Mouse (Mus musculus): ENCODE data around the gene Zeb2.

The Zeb2 gene

DNA sequence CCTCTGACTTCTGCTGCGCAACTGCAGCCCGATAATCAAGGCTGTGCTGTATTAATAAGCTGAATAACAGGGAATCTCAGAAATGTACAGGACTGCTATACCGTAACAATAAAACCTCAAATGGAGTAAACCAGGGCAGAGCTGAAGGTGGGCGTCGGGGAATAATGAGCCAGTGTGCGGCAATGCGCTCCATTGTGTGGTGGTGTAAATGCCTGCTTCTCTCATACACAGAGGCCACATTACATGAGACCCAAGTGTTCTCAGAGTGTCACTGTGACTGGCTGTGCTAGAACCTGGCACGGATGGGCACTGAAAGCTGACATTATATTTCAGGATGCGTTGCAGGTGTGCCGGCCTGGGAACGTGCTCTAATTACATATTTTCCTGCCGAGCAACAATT lies 58.2 kb downstream of the Zeb2 start:
- DNase-seq = no peak

DNA sequence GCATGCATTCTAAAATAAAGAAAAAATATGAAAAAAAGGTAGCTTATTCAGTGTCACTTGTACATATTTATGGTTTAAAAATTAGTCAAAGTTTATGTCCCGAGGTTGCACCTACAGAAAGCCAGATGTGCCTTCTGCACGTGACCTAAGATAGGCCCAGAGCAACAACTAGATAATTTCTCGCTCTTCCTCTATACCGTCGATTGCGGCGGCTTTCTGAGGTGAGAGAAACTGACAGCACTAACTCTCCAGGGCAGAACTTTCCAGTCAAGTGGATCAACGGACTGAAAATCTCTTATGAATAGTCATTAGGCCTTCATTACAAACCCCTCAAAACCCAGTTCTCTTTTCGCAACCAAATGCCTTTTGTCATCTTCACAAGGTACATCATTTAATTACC lies 59.0 kb downstream of the Zeb2 start:
- no peak for DNase-seq

DNA sequence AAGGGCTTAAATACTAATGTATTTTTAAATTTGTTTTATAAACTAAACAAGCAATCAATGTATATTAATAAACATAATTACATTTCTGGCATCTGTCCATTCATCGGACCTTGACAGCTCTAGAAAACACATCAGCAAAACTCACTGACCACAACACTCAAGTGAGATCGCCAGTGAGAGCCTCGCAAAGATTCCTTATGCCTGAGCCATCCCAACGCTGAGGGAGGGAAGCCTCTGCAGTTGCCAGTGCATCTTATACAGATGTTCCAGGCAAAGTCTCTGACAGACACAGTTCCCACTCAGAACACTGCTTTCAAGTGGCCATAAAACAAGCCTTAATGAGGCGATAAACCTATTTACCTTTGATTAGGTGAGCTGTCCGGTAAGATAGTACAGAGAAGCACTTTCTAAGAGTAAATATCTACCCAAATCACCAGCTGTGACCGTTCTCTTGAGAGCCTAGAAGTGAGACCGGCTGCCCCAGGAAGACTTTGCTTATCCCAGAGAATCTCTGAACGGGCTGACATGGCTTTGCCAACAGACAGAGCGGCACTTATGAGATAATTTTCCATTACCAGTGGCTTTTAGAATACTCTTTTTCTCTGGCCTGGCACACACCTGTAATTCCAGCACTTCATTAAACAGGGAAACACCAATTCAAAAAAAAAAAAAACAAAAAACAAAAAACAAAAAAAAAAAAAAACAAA lies 60.2 kb downstream of the Zeb2 start:
- DNase-seq = no peak

DNA sequence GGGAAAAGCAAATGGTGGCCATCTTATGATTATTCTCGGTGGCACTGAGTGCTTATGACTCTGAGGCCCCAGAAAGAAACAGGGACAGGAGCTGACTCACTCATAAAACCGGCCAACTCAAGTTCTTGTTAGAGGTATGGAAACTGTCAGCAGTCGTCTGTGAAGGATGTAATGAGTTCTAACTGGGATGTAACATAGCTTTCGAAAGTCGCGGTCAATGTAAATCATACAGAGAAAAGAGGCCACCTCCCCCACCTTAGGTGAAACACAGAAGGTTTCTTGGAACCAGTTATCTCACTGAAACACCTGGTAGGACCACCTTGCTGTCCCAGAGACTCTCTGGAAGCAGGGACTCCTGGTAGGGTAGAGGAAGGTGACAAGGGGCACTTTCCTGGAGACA lies 61.3 kb downstream of the Zeb2 start:
- no peak for DNase-seq

DNA sequence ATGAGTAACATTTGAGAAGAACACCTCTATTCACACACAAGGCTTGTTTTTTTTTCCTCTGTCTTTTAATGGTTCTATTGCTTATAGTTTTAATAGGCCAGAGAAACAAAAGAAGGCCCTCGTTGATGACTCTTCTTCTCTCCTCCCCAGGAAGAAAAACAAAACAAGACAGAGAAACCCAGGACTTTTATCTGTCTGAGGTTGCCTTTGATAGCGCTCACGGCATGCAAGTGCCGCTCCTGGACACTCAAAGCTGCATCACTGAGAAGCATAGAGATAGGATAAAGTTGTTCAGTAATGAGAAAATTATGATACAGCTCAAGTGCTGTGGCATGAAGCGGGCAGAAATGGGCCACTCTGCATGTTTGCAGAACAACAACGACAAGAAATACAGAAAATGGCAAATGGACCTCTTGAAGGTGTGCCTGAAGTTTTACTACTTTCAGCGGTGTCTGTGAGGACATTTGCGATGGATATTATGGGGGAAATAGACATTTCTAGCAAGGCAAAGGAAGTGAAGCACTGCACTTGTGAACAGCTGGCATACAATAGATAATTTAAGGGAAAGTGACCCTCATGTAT lies 62.1 kb downstream of the Zeb2 start:
- no peak for DNase-seq

DNA sequence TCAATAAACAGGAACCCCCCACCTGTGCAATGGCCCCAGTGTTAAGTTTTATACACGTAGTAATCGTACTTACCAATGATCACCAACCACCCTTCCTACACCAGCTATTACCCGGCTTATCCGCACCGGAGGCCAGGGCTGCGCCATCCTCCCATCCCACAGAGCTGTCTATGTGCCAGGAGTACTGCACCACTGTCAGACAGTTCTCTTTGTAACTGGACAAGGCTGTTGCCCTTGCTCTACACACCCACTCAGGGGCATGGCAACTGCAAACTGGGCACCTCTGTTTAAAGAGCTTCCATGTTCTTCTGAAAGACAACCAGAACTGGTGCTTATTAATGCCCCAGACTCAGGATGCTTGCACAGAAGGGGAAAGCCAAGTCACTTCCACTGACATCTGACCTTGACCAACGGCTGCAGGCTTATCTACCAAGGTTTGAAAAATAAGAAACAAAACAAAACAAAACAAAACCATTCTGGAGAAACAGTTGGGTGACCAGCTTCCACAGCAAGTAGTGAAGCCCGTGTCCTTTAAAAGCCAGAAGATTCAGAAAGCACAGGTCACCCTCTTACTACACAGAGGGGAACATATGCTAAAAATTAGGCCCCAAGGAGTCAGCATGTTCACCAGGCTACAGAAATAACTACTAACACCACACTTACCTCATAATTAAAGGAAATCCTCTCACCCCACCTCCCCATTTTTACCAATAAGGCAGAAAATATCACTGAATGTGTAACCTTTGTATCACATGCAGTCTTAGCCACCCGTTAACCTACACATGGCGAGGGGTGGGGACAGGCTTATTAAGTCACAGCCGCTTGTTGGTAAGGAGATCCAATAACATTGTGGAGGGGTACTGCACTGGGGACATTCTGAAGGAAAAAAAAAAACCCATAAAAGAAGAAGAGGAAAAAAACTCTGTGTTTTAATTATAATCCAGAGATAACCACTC lies 62.8 kb downstream of the Zeb2 start:
- DNase-seq = no peak

DNA sequence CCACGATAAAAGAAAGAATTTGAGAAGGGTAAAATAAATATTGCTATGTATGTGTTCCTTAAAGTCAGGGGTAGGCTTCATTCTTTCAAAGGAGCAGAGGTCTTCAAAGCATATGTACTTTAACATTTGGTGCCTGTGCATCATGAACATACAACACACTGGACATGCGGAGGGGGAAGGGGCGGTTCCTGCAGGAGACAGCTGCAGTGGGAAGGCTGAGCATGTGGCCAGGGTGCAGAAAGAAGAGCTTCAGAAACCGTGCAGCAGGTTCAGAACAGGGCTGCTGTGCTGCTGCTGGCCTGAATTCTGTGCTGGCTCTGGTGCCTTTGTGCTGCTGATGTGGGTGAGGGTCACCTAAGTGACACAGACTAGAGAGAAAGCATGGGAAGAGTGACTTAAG lies 64.6 kb downstream of the Zeb2 start:
- DNase-seq = no peak

DNA sequence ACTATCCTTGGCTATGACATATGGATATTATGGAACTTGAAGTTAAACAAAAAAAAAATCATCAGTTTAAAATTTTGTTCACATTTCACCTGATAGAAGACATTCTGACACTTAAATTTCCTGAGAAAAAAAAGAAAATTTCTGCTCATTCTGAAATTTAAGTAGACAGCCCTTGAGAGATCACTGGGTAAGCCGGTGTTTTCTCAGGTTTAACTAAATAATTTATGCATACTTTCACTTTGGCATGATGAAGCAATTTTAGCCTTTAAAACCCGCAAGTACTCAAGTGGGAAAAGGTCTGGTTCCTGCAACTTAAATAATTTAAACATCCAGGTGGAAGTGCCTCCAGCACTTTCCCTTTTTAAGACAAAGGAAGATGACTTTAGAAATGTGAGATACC lies 65.9 kb downstream of the Zeb2 start:
- no peak for DNase-seq

DNA sequence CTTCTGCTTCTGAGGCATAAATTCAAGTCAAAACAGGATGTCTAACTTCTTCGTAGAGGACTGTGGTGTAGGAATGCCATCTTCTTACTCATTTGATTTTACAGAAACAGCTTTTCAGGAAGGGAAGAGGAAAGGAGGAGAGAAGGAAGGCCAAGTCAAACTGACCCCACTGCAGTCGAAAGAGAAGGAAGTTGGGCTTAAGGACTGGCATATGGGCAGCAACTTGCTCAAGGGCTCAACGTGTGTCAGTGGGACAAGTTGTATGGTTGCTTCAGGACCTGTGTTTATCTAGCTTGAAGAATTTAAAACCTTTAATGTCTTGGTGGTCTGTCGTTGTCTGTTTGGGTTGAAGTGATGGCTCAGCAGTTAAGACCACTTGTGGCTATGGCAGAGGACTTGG lies 67.3 kb downstream of the Zeb2 start:
- DNase-seq = no peak

DNA sequence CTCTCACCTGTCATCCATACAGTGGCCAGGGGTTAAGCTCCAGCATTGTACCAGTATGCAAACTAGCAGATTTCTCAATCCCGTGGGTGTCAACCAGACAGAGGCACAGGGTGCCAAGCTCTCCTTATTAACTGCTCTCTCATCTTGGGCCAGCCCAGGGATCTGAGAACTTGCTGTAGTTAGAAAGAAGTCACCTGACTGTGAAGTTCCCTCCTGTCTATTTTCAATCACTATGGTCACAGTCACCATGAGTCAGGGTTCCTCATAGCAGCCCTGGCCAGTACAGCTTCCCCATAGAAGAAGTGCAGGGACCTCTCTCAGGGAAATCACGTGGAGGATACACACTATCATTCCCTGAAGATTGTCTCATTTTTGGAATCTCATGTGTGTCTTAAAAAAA lies 67.9 kb downstream of the Zeb2 start:
- no peak for DNase-seq

DNA sequence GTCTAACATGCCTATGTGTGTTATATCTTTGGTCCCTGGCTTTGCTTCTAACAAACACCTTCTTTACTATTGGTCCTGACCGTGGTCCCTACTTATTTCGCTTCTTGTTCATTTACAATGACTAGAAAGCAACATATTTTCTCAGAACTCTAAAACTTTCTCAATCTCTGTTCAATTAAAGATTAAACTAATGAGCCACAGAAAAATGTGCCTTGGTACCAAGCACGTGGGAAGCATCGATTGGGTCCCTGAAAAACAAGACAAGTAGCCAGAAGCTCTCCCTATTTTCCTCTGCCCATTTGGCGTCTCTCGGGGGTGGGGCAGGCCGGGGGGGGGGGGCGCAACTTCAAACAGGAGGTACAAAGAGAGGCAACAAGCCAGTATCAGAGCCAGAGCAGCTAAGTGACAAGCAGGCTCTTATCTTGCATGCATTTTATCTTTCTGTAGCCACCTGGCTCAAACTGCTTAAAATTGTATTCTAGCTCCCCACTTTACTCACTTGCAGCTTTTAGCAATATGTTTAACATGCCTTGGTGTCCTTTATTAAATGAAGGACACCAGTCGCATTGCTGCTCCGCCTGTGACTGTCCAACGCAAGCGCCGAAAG lies 76.4 kb downstream of the Zeb2 start:
- no peak for DNase-seq

DNA sequence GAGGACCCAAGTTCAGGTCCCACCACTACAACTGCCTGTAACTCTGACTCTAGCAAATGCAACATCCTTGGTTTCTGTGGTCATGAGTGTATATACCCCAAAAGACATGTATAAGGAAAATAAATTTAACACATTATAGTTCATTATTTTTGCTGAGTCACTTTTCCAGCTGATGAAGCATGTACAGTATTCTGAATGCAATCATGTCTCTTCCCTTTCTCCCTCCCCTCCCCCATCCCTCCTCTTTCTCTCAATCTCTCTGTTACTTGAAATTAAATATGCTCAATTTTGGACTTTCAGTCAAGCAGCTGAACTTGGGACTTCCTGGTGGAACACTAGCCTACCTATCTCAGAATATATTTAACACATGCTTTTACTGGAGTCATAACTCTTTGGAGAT lies 77.7 kb downstream of the Zeb2 start:
- DNase-seq = no peak

DNA sequence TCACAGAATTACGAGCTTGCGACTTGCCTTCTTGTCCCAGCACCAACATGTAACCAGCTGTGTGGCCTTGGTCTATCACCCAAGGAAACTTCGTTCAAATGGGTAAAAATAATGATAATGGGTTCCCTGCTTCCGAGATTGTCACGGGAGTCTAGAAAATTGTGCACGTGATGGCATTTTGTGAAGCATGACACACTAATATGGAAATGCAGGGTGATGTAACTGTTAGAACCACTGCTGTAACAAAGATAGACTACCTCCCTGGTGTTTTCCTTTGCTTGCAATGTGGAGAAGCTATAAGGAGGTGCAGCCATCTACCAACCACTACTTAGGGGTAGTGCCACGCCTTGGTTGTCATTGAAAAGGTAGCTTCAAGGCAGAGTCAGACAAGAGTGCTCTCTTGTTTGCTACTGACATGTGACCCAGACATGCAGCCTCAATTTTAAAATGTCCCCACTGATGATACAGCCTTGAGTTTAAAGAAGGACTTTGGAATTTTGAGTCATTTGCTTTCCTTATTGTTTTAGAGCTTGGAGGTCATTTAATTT lies 89.0 kb downstream of the Zeb2 start:
- no peak for DNase-seq

DNA sequence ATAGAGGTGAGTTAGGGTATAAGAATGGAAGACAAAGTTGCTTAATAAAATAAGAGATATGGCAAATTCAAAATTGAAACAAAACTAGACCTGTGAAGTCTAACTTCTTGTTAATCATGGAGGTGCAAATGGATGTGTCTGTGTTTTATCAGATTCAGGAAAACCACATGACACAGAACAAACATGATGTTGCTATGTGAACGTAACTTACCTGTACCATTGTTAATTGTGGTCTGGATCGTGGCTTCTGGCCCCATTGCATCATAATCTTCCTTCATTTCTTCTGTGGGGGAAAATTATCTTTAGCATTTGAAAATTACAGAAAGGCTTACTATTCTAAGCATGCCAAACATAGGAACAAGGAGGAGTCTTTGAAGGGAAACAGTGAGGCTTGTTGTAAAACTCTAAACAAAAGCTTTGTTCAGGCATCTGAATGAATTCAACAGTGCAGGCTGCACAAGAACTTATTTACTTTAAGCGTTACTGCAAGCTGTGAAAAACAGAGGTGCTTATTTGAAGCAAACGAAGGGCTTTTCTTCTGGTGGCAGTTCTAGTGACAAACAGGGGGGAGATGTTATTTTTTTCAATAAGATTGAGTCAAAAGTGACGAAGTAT lies 99.9 kb downstream of the Zeb2 start:
- DNase-seq = no peak

DNA sequence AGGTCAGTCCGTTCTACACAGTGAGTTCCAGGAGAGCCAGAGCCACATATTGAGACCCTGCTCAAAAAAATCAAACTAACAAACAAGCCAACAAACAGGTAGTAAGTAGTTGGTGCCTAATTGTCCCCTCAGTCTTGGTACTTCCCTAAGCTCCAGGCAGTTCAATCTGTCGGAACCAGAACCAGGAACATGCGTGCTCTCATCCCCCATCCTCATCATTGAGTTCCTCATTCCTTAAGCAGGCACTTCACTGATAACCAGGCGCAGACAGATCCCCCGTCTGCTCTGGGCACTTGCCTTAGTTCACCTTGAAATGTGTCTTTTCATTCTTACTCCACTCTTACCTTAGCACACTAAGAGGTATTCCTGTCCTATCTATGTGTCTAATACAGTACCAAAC lies 103.9 kb downstream of the Zeb2 start:
- no peak for DNase-seq

DNA sequence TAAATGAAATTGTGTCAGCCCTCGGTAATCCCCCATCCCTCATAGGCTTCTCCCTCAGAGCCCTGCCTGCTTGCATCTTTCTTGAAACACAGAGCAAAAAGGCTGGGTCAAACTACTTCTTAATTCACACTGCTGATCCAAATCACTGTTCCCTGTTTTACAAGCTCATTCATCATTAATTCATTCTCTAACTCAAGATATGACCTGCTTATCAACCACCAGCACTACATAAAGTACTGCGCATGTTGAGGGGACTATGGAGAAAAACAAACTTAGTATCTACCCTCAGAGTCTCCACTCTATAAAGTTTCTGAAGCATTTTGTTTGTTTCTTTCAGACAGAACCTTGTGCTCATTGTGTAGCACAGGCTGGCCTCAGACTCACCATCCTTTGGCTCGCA lies 104.5 kb downstream of the Zeb2 start:
- DNase-seq = no peak

DNA sequence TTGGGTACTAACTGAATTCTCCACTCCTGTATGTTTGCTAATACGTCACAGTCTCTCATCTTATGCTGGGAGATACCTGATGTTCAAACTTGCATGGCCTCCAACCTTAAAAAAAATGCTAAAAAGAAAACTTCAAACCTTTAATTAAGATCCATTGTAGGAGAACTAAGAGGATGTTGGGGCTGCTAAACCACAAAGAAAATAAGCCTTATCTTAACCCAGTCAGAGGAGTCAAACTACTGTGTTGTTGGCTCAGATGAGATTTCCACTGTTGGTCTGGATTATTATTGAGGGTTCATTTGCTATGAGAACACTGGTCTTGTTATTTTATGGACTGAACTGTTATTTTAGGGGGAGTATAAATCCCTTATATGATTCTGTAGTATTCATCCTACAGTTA lies 106.5 kb downstream of the Zeb2 start:
- no peak for DNase-seq

DNA sequence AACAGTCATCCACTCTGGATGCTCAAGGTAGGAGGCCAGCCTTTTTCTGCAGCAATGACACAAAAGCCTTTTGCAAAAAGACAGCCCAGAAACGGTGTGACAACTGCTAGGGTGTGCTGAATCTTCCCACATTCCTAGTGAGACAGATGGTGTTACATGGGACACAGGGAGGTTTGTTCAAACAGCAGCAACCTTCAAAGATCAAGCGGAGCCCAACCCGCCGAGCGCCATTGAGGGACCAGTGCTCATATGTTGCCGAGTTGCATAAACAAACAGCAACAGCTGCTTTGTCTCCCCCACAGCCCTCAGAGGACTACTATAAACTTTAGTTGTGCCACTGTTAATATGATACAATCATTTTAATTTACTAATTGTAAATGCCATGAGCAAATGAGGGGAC lies 117.3 kb downstream of the Zeb2 start:
- no peak for DNase-seq

DNA sequence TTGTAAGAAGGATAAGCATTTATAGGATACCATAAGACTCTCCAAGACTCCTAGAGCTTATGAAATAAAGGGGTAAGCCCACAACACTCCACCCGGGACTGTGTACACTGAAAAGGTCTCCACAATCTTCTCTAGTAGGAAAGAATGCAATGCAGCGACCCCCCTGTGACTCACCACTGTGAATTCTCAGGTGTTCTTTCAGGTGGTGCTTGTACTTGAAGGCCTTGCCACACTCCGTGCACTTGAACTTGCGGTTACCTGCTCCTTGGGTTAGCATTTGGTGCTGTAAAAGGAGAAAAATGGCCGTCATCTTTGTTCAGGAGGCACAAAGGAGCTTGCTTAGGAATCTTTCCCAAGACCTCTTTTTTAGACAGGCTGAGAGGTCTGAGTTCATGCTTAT lies 118.5 kb downstream of the Zeb2 start:
- DNase-seq = no peak

DNA sequence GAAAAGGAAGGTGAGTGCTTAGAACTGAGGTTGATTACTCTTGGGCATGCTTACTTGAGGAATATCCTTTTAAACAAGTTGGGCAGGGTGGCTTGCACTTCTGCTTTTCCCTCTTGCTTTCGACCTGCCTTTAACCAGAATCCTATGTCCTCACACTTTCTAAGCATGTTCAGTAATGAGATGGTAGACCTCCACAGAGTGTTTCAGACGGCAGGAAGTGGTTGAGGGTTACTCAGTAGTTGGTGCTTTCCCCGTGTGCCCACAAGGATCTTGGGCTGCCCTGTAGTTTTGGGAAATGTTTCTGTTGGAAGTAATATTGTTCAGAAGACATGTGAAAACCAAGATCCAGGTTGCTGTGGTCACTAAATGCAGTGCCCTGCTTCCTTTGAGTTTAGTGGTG lies 135.5 kb downstream of the Zeb2 start:
- DNase-seq = no peak

DNA sequence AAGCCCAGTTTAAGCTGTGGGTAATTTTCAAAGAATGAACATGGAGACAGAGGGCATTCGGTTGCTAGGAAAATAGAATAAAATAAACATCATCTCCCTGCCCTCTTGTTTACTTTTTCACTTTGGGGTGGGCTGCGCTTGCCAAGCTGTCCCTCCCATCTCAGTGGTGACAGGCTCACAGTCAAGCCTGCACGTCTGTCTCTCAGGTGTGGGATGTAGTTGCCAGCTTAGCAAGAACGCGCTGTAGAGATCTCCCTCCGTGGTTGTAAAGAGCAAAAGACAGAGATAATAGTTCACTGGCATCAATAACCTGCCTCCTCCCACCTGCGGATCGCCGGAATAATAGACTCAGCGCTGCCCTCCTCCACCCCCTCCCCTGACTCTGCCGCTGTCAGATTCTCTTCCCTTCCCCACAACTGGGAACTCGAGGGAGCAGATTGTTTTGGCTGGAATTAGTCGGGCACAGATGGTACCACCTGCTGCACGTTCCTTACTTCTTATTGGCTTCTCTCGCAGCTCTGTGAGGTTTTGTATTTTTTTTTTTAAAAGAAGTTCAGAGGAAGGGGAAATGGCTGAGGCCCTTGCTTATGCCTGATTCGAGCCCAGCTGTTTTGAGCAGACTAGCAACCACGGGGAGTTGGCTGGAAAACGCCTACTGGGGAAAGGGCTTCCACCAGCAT lies 138.0 kb downstream of the Zeb2 start:
- no peak for DNase-seq

DNA sequence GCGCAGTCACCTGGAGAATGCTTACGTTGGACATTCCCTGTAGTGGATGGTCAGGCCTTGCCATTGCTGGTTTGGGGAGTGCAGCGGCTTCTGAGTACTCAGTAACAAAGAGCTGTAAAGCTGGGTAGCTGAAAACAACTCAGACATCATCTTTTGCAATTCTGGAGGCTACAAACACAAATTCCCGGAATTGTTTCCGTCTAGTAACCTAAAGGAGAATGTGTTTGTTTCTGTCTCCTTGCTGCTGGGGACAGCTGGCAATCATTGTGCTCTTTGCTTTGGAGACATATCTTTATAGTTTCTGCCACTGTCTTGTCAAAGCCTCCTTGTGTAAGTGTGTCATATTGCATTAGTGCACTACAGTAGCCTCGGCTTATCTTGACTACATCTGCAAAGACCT lies 139.2 kb downstream of the Zeb2 start:
- no peak for DNase-seq

Measured in spleen, adult 18-20 months (tissue).